Mouse (Mus musculus): ENCODE results near the gene 2410137M14Rik. TPM values are rescaled to one million over a fixed set of nuclear protein-coding genes. Genes with fewer than 3 reads are reported as not detected.

2410137M14Rik gene
- total RNA-seq, 2 experiments from 2014 or later = not detected

- peak; percentile 84 to 94 for DNase-seq (ENCODE audit: low spot score in 2 of 2)
These were observed 29.8 kb downstream of the 2410137M14Rik start, which contains the start of gene Ppp1r11 for GRCm38 (mm10) chr17:36950981-36951947. TSS of gene Ppp1r11 (minus strand) at chr17:36951741.

GRCm38 (mm10) chr17:36949265-36949664, 31.8 kb downstream of the 2410137M14Rik start:
- DNase-seq (ENCODE audit: low spot score in 2 of 2) = no peak

- DNase-seq (ENCODE audit: low spot score in 2 of 2) = no peak
These were observed 32.8 kb downstream of the 2410137M14Rik start for GRCm38 (mm10) chr17:36948286-36948685.

GRCm38 (mm10) chr17:36947051-36947819, 33.8 kb downstream of the 2410137M14Rik start:
- peak in 1 of 2 experiments; percentile 23 for DNase-seq (ENCODE audit: low spot score in 2 of 2)

- no peak for DNase-seq (ENCODE audit: low spot score in 2 of 2)
These were observed 36.8 kb downstream of the 2410137M14Rik start for GRCm38 (mm10) chr17:36944121-36944775.

- no peak for DNase-seq (ENCODE audit: low spot score in 2 of 2)
These were observed 37.3 kb downstream of the 2410137M14Rik start for GRCm38 (mm10) chr17:36943691-36944090.

GRCm38 (mm10) chr17:36942791-36943471, 38.1 kb downstream of the 2410137M14Rik start, which contains the start of gene Rnf39:
TSS of gene Rnf39 (plus strand) at chr17:36942918.
- DNase-seq (ENCODE audit: low spot score in 2 of 2) = no peak

- peak in 1 of 2 experiments; percentile 26 for DNase-seq (ENCODE audit: low spot score in 2 of 2)
These were observed 38.6 kb downstream of the 2410137M14Rik start for GRCm38 (mm10) chr17:36942391-36942790.

- DNase-seq (ENCODE audit: low spot score in 2 of 2) = no peak
These were observed 43.0 kb downstream of the 2410137M14Rik start for GRCm38 (mm10) chr17:36938056-36938455.

- no peak for DNase-seq (ENCODE audit: low spot score in 2 of 2)
These were observed 49.2 kb downstream of the 2410137M14Rik start for GRCm38 (mm10) chr17:36931806-36932205.

- no peak for DNase-seq (ENCODE audit: low spot score in 2 of 2)
These were observed 49.9 kb downstream of the 2410137M14Rik start for GRCm38 (mm10) chr17:36931130-36931529.

GRCm38 (mm10) chr17:36930233-36930632, 50.8 kb downstream of the 2410137M14Rik start:
- DNase-seq (ENCODE audit: low spot score in 2 of 2) = no peak

GRCm38 (mm10) chr17:36929236-36929932, 51.7 kb downstream of the 2410137M14Rik start:
- DNase-seq (ENCODE audit: low spot score in 2 of 2) = no peak

Other genes starting within 250 kb of the 2410137M14Rik start
- gene H2-M10.5, start 208.3 kb downstream of the 2410137M14Rik start, total RNA-seq (2021) = not detected
- gene H2-M10.6, start 169.1 kb downstream of the 2410137M14Rik start, total RNA-seq (2021) = not detected
- 10 to 100 TPM; 24.3 to 25.6 TPM for gene Trim26, start 144.1 kb downstream of the 2410137M14Rik start, total RNA-seq (2021)
- not detected for gene Trim15, start 114.0 kb downstream of the 2410137M14Rik start, total RNA-seq (2021)
- gene Trim10, start 111.7 kb downstream of the 2410137M14Rik start, total RNA-seq (2021) = under 1 TPM; 0.20 to 0.80 TPM
- gene Trim40, start 91.1 kb downstream of the 2410137M14Rik start, total RNA-seq (2021) = not detected
- not detected for gene Trim31, start 83.1 kb downstream of the 2410137M14Rik start, total RNA-seq (2021)
- under 1 TPM in 1 of 2 experiments, not detected in 1; 0.29 TPM for gene Rnf39, start 38.3 kb downstream of the 2410137M14Rik start, total RNA-seq (2021)
- 10 to 100 TPM; 66.6 to 72.8 TPM for gene Ppp1r11, start 29.5 kb downstream of the 2410137M14Rik start, total RNA-seq (2021)
- 10 to 100 TPM; 29.2 to 32.9 TPM for gene Znrd1, start 22.7 kb downstream of the 2410137M14Rik start, total RNA-seq (2021)
- gene Znrd1as, start 22.6 kb downstream of the 2410137M14Rik start, total RNA-seq (2021) = 1 to 10 TPM; 7.1 to 9.2 TPM
- under 1 TPM; 0.23 to 0.25 TPM for gene H2-M5, start 8.3 kb upstream of the 2410137M14Rik start, total RNA-seq (2021)
- 10 to 100 TPM in 1 of 2 experiments, 1 to 10 TPM in 1; 8.7 to 10.1 TPM for gene Zfp57, start 19.9 kb upstream of the 2410137M14Rik start, total RNA-seq (2021)
- gene Mog, start 42.2 kb upstream of the 2410137M14Rik start, total RNA-seq (2021) = not detected
- 10 to 100 TPM; 24.2 to 25.4 TPM for gene Gabbr1, start 64.7 kb upstream of the 2410137M14Rik start, total RNA-seq (2021)
- not detected for gene Olfr90, start 107.3 kb upstream of the 2410137M14Rik start, total RNA-seq (2021)
- not detected for gene Olfr91, start 117.0 kb upstream of the 2410137M14Rik start, total RNA-seq (2021)
- not detected for gene Olfr92, start 138.9 kb upstream of the 2410137M14Rik start, total RNA-seq (2021)
- not detected for gene Olfr93, start 180.3 kb upstream of the 2410137M14Rik start, total RNA-seq (2021)
- not detected for gene Ubd, start 212.7 kb upstream of the 2410137M14Rik start, total RNA-seq (2021)
- not detected for gene Olfr94, start 219.8 kb upstream of the 2410137M14Rik start, total RNA-seq (2021)
- not detected for gene Olfr95, start 231.9 kb upstream of the 2410137M14Rik start, total RNA-seq (2021)
- gene Olfr96, start 238.9 kb upstream of the 2410137M14Rik start, total RNA-seq (2021) = not detected

Measured in gastrocnemius, postnatal 4 days (tissue).